Mouse (Mus musculus) granulocyte monocyte progenitor cell, adult 5-6 weeks (primary cell): ENCODE measurements at regions not wholly inside any gene's neighbourhood (a gene's known extent, or its start where the extent isn't known, plus 50 kb on each side); places are given as distances from the start of the nearest gene placed in this dataset.

ENCODE experiments used
- ATAC-seq: replicated peaks from 2 replicates; pipeline ENCODE4 v1.8.0; 2016; ENCODE audit warnings: mild to moderate bottlenecking, moderate TSS enrichment, inconsistent platforms; ENCODE audit not compliant: poor library complexity, severe bottlenecking

GRCm38 (mm10) chr14:82998135-82998534, 1445.2 kb upstream of the Pcdh17 start:
- ATAC-seq, result peak; percentile 81

GRCm38 (mm10) chr14:83002178-83002911, 1441.0 kb upstream of the Pcdh17 start:
- ATAC-seq, result no peak

- no peak for ATAC-seq
These were observed 1434.8 kb upstream of the Pcdh17 start for GRCm38 (mm10) chr14:83008549-83008948.

- no peak for ATAC-seq
These were observed 1421.5 kb upstream of the Pcdh17 start for GRCm38 (mm10) chr14:83021886-83022285.
